Mouse (Mus musculus) limb, embryonic 14.5 days (tissue): Measurements from ENCODE around the gene Stk40. TPM values are rescaled to one million over a fixed set of nuclear protein-coding genes. Genes with fewer than 3 reads are reported as not detected.
"Not testable (repeated sequence)": the region's sequence is repeated elsewhere in the genome, so short reads cannot be mapped to it uniquely, and the experiment has no call there.

Source experiments
- ATAC-seq: fragments of 200-750 bp; cut with Nextera tagmentation; 2 replicates; pipeline ENCODE4 v1.8.0; 2017; ENCODE audit warnings: low read depth, moderate number of reproducible peaks, moderate TSS enrichment; ENCODE audit not compliant: low FRiP score
- DNase-seq: peaks from one replicate; pipeline ENCODE4 v3.0.0-alpha.2; 2015; ENCODE audit warnings: low spot score
- H3K27ac ChIP-seq: fragments of 300-500 bp; sonication (generic); replicated peaks from 2 replicates; pipeline ENCODE4 v1.5.1; 2014; ENCODE audit warnings: low read depth, mild to moderate bottlenecking, low read length, moderate library complexity, mixed read lengths
- H3K27me3 ChIP-seq: fragments of 300-500 bp; sonication (generic); 2 replicates; pipeline ENCODE4 v1.6.1; 2014; ENCODE audit warnings: low read length, mixed read lengths; ENCODE audit not compliant: control insufficient read depth, insufficient read depth
- H3K36me3 ChIP-seq: fragments of 300-500 bp; sonication (generic); 2 replicates; pipeline ENCODE4 v1.6.1; 2014; ENCODE audit warnings: mild to moderate bottlenecking, low read length, moderate library complexity, mixed read lengths; ENCODE audit not compliant: control insufficient read depth, insufficient read depth
- H3K4me1 ChIP-seq: fragments of 300-500 bp; sonication (generic); 2 replicates; pipeline ENCODE4 v1.6.1; 2014; ENCODE audit warnings: antibody characterized with exemption, low read length, mixed read lengths; ENCODE audit not compliant: control insufficient read depth, insufficient read depth
- H3K4me2 ChIP-seq: fragments of 300-500 bp; sonication (generic); replicated peaks from 2 replicates; pipeline ENCODE4 v1.6.1; 2014; ENCODE audit warnings: low read depth, mild to moderate bottlenecking, low read length, moderate library complexity; ENCODE audit not compliant: severe bottlenecking
- H3K4me3 ChIP-seq: fragments of 300-500 bp; sonication (generic); replicated peaks from 2 replicates; pipeline ENCODE4 v1.5.1; 2014; ENCODE audit warnings: low read length
- H3K9ac ChIP-seq: fragments of 300-500 bp; sonication (generic); 2 replicates; pipeline ENCODE4 v1.6.1; 2014; ENCODE audit warnings: mild to moderate bottlenecking, low read depth, low read length, moderate library complexity; ENCODE audit not compliant: severe bottlenecking
- H3K9me3 ChIP-seq: fragments of 300-500 bp; sonication (generic); 2 replicates; pipeline ENCODE4 v1.6.1; 2016; ENCODE audit warnings: low read length; ENCODE audit not compliant: control insufficient read depth
- POLR2A ChIP-seq: fragments of 200-500 bp; IDR thresholded peaks from 2 replicates; pipeline ENCODE4 v1.8.0; 2012; ENCODE audit warnings: inconsistent platforms, mild to moderate bottlenecking, moderate library complexity, borderline replicate concordance; ENCODE audit not compliant: insufficient read depth, insufficient read length; ENCODE audit errors: extremely low read depth
- WGBS: fragments of 180-500 bp; shearing (Covaris S2); extraction: QIAGEN DNeasy Blood & Tissue Kit; methylation state at CpG from one replicate; pipeline ENCODE4 v1.1.7; 2014; 5-methylcytosine and 5-hydroxymethylcytosine counted together
- polyA plus RNA-seq, 2 experiments: library from polyadenylated mRNA; depleted of rRNA in 1 of 2; stranded (reverse) in 1 of 2; unstranded in 1 of 2; fragments of >200 nt; fragmentation: Nextera tagmentation in 1 of 2; extraction: Ambion mirVana in 1 of 2; gene quantifications; 2 replicates each; pipeline versions ENCODE4 v1.2.1 to v1.2.3; 2012 to 2014

Gene Stk40
- polyA plus RNA-seq, 2 experiments = 21.3 to 27.9 TPM

GRCm38 (mm10) chr4:126090101-126090847 lies 13.5 kb upstream of the Stk40 start:
- H3K36me3 ChIP-seq = no peaks in the 10 kb centered on the region
- no peaks in the 10 kb centered on the region for H3K9me3 ChIP-seq
- no peak overlapping the region for H3K27ac ChIP-seq
- WGBS = 66% methylated on average over 7 of the region's 7 CpGs
- H3K4me3 ChIP-seq = no peak overlapping the region
- no peak overlapping the region for H3K4me2 ChIP-seq
- DNase-seq = no peak
- no peaks in the 10 kb centered on the region for H3K27me3 ChIP-seq
- H3K4me1 ChIP-seq = no peaks in the 10 kb centered on the region
- H3K9ac ChIP-seq = no peak overlapping the region
- TF ChIP-seq POLR2A = no peak
- no peak for ATAC-seq

DNA sequence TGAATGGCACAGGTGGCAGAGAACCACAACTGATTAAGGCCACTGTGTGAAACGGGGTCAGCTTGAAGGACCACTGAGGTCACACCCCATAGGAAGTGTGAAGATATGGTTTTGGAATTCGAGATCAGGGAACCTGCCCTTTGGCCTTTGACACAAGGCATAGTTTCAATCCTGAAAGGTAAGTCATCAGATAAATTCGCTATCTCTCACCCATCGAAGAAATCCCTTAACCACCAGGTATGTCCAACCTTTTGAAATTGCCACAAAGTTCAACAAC lies 13.0 kb upstream of the Stk40 start:
- no peak for TF ChIP-seq POLR2A
- WGBS = 76% methylated on average over 4 of the region's 4 CpGs
- ATAC-seq = no peak

DNA sequence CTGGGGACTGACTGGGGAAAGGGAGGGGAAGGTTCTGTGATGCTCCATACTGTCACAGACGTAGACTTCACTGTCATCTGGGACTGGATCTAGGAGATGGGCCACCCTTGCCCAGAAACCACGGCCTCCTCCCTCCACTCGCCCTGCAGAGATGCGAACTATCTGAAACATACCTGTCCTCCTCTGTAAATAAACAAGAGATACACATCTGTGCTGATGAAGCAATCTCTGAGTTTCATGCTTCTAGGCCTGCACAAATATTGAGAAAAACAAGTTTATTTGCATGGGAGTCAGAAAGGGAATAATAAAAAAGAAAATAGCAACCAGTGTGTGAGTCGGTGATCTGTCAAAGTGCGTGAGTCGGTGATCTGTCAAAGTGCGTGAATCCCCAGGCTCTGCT lies 11.9 kb upstream of the Stk40 start:
- ATAC-seq = no peak
- H3K4me2 ChIP-seq = no peak overlapping the region
- WGBS = 81% methylated on average over 8 of the region's 8 CpGs

More for the DNA sequence above, 13.0 kb upstream of the Stk40 start:
- DNase-seq = no peak
- H3K4me1 ChIP-seq = no peaks in the 10 kb centered on the region
- H3K4me2 ChIP-seq = no peak overlapping the region
- no peaks in the 10 kb centered on the region for H3K36me3 ChIP-seq
- no peak overlapping the region for H3K9ac ChIP-seq
- no peaks in the 10 kb centered on the region for H3K27me3 ChIP-seq
- no peak overlapping the region for H3K27ac ChIP-seq
- H3K4me3 ChIP-seq = no peak overlapping the region
- no peaks in the 10 kb centered on the region for H3K9me3 ChIP-seq

DNA sequence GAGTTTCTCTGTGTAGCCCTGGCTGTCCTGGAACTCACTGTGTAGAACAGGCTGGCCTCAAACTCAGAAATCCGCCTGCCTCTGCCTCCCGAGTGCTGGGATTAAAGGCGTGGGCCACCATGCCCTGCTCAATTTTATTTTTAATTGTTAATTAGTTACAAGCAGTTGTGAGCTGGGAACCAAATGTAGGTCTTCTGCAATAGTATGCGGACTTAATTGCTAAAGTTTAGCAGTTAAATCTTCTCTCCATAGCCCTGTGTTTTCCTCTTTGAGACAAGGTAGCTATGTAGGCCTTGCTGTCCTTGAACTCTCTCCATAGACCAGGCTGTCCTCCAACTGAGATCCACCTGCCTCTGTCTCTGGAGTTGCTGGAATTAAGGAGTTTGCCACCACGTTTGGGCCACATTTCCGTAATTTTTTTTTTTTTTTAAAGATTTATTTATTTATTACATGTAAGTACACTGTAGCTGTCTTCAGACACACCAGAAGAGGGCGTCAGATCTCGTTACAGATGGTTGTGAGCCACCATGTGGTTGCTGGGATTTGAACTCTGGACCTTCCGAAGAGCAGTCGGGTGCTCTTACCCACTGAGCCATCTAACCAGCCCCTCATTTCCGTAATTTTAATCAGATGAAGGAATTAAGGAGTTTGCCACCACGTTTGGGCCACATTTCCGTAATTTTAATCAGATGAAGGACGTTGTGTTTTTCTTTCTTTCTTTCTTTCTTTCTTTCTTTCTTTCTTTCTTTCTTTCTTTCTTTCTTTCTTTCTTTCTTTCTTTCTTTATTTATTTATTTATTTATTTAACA lies 7.9 kb upstream of the Stk40 start:
- 0 out of 2 replicates have a peak overlapping the region, but pooled peaks have one; percentile 64 for H3K9ac ChIP-seq
- not testable (repeated sequence) for H3K27ac ChIP-seq, H3K36me3 ChIP-seq, H3K9me3 ChIP-seq, DNase-seq, H3K27me3 ChIP-seq, ATAC-seq, H3K4me1 ChIP-seq
- WGBS = 55% methylated on average over 14 of the region's 14 CpGs
- peak overlapping the region; percentile 62; the same call in 1 of the 2 replicates for H3K4me2 ChIP-seq
- H3K4me3 ChIP-seq = peak overlapping the region; percentile 56

More for the DNA sequence above, 11.9 kb upstream of the Stk40 start:
- H3K36me3 ChIP-seq = no peaks in the 10 kb centered on the region
- DNase-seq = no peak
- no peaks in the 10 kb centered on the region for H3K9me3 ChIP-seq
- H3K4me3 ChIP-seq = no peak overlapping the region
- TF ChIP-seq POLR2A = no peak
- H3K27ac ChIP-seq = no peak overlapping the region
- no peak overlapping the region for H3K9ac ChIP-seq
- H3K27me3 ChIP-seq = no peaks in the 10 kb centered on the region
- H3K4me1 ChIP-seq = no peaks in the 10 kb centered on the region

- peak within 1 kb of the TSS; percentile 56 for H3K4me3 ChIP-seq
These were observed 7.2 kb upstream of the Stk40 start, which contains the start of gene Lsm10 for GRCm38 (mm10) chr4:126096464-126097111. Gene Lsm10, plus strand, starts transcription at chr4:126096623.

More at GRCm38 (mm10) chr4:126096464-126097111, 7.2 kb upstream of the Stk40 start, which contains the start of gene Lsm10:
- Histone ChIP-seq H3K27ac (peak within 1 kb of the TSS; percentile 49), H3K27me3 (no peaks in the 10 kb centered on the region), H3K4me1 (no peaks in the 10 kb centered on the region), H3K9ac (peak within 1 kb of the TSS; percentile 64), H3K9me3 (no peaks in the 10 kb centered on the region), H3K4me2 (peak within 1 kb of the TSS; percentile 62), H3K36me3 (peaks cover 6% of the 10 kb centered on the region; the same call in 1 of the 2 replicates)
- peak; percentile 97 for ATAC-seq
- 0 out of 2 replicates have a peak, but pooled peaks have one; percentile 33 for TF ChIP-seq POLR2A
- 4% methylated on average over 37 of the region's 37 CpGs for WGBS
- peak; percentile 98 for DNase-seq
